Mouse (Mus musculus) heart, postnatal 25 days (tissue): ENCODE measurements around the gene Otop2. TPM values are rescaled to one million over a fixed set of nuclear protein-coding genes. Genes with fewer than 3 reads are reported as not detected.
A peak's percentile ranks its signal among the peaks of the same experiment; 100 is the strongest.

Experiments used
- DNase-seq: peaks from one replicate; pipeline ENCODE4 v3.0.0; 2022; ENCODE audit warnings: low spot score
- intact Hi-C: fragments of 180-260 bp; cut with DNase I; formaldehyde crosslinking; loops from one replicate; pipeline ENCODE4 v1.15.1; 2025
- total RNA-seq, 2 experiments: library from RNA; stranded (reverse); gene quantifications; 2 replicates each; pipeline ENCODE4 v1.2.3; 2021

The Otop2 gene
- not detected for total RNA-seq

DNA sequence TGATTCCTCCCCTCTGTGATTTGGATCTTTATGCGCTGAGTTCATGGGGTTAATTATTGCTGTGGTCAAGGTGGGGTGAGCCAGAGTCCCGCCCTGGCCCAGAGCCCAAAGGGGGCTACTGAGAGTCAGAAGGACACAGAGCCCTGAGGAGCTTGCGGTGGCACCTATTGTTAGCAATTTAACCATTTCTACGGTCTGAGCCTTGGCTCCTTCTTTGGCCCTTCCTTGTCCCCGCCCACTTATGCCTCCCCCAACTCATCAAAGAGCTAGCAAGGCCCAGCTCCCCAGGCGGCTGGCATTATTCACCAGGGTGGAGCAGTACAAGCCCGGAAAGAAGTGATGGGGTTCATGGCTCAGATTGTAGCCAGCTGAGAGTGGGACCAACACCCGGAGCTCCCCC lies at the start of gene Otop2:
Gene Otop2 (plus strand): TSS at position 301 of the 400 bp plus-strand sequence.
- intact Hi-C loops, result no loop called here
- DNase-seq, result no peak

- intact Hi-C loops, result no loop called here
- DNase-seq, result no peak
These were observed 49.0 kb upstream of the Otop2 start for GRCm38 (mm10) chr11:115257775-115258510.

GRCm38 (mm10) chr11:115259134-115259533 lies 47.8 kb upstream of the Otop2 start:
- intact Hi-C loops, result no loop called here
- DNase-seq, result no peak

DNA sequence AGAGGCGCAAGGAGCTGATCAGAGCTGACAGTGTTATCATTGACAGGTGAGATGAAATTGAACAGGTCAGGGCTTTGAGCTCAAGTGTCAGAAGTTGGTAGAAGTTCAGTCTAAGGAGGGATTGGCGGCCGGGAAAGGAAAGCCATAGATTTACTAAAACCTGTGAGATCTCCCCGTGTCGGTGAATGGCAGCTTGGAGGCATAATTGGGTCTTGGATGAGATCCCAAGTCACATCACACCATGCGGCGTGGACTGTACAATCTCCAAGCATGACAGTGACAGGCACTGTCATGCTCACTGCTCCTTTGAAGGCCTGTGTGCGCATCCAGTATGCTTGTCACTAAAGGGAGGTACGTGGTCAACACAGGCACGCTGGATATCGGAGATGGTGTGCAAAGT lies 44.0 kb upstream of the Otop2 start:
- intact Hi-C loops, result no loop called here
- DNase-seq, result no peak

- no peak for DNase-seq
- intact Hi-C loops, result no loop called here
These were observed 42.7 kb upstream of the Otop2 start for GRCm38 (mm10) chr11:115264136-115264861.

GRCm38 (mm10) chr11:115264862-115265668 lies 41.9 kb upstream of the Otop2 start:
- intact Hi-C loops, result no loop called here
- no peak for DNase-seq

GRCm38 (mm10) chr11:115265771-115266399 lies 41.1 kb upstream of the Otop2 start:
- DNase-seq, result no peak
- intact Hi-C loops, result no loop called here

- intact Hi-C loops, result no loop called here
- no peak for DNase-seq
These were observed 40.6 kb upstream of the Otop2 start for GRCm38 (mm10) chr11:115266400-115266778.

GRCm38 (mm10) chr11:115267061-115267883 lies 39.7 kb upstream of the Otop2 start, which contains the start of gene Grin2c:
Gene Grin2c, minus strand, starts transcription at chr11:115267243.
- intact Hi-C loops, result no loop called here
- no peak for DNase-seq

- no peak for DNase-seq
- intact Hi-C loops, result no loop called here
These were observed 39.0 kb upstream of the Otop2 start for GRCm38 (mm10) chr11:115267958-115268357.

GRCm38 (mm10) chr11:115269330-115270066 lies 37.5 kb upstream of the Otop2 start:
- intact Hi-C loops, result loop anchor here (1.0 to 5.0 kb wide), 3 partner anchors 67 to 187 kb away; no protein-coding TSS in a partner anchor
- no peak for DNase-seq

- intact Hi-C loops, result loop anchor here (1.0 to 5.0 kb wide), 3 partner anchors 68 to 188 kb away; no protein-coding TSS in a partner anchor
- peak; percentile 19 for DNase-seq
These were observed 36.7 kb upstream of the Otop2 start for GRCm38 (mm10) chr11:115270148-115270861.

GRCm38 (mm10) chr11:115271052-115271451 lies 35.9 kb upstream of the Otop2 start:
- no peak for DNase-seq
- intact Hi-C loops, result loop anchor here (2.0 to 5.0 kb wide), 2 partner anchors 110 to 189 kb away; no protein-coding TSS in a partner anchor

DNA sequence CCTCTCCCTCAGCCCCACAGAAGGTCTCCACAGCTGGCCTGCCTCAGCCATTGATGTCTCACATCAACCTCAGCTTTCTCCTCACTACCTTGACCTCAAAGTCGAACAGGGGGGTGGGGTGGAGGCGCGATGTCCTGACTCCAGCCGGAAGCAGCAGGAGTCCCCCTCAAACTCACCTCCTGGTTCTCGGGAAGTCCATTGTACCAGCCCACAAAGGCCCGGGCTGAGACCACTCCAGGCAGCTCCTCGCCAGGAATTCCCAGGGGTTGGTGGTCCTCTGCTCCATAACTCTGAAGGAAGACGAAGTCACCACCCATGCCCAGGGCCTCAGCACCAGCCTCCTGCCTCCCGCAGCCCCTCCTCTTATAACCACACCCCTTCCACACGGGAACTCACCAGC lies 35.5 kb upstream of the Otop2 start:
- DNase-seq, result no peak
- intact Hi-C loops, result loop anchor here (2.0 to 5.0 kb wide), 2 partner anchors 111 to 189 kb away; no protein-coding TSS in a partner anchor

DNA sequence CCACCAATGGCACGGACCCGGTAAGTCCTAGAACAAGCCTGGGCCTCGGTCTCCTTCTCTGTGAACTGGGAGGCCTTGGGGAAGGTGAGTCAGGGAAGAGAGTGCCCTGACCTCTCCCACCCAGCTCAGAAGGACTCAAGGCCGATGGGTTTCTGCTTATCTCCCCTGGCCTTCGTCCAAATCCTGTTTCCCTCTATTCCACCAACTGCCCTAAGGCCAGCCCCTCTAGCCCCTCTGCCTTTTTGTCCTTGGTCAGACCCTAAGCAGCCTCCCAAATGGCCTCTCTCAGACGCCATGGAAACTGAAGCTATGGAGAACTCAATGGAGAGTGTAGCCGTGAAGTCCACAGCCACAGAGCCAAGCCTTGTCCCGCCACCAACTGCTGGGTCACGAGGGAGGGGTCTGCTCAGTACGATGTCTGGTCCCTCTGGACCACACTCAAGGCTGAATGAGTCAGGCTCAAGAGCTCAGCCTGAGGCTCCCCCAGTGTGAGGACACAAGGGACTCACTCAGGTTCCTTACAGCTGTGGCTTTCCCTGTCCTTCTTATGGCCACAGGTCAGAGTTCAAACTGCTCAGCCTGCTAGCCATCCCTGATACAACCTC lies 34.0 kb upstream of the Otop2 start:
- no peak for DNase-seq
- intact Hi-C loops, result loop anchor here (5.0 kb wide), 1 partner anchor 191 kb away; no protein-coding TSS in a partner anchor

GRCm38 (mm10) chr11:115273735-115274134 lies 33.2 kb upstream of the Otop2 start:
- no peak for DNase-seq
- intact Hi-C loops, result loop anchor here (5.0 kb wide), 1 partner anchor 191 kb away; no protein-coding TSS in a partner anchor

DNA sequence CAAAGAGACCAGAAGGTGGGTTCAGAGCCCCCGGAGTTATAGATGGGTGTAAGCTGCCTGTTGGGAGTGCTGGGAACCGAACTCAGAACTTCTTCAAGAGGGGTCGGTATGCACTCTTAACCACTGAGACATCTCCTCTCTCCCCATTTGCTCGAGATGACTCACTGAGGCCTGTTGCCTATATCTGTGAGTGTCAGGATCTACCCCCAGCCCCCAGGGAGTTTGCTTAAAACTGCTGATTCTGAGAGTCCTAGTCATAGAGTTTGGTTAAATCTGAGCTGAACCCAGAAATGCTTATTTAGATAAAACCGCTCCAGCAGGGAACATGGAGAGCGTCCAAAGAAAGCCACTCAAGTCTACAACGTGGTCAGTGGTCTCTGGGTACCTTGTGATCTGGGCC lies 32.8 kb upstream of the Otop2 start:
- intact Hi-C loops, result loop anchor here (5.0 kb wide), 1 partner anchor 192 kb away; no protein-coding TSS in a partner anchor
- DNase-seq, result no peak
